Mouse (Mus musculus) heart, postnatal 10 days (tissue): ENCODE data around the gene Vwce. TPM values are rescaled to one million over a fixed set of nuclear protein-coding genes. Genes with fewer than 3 reads are reported as not detected.
A peak's percentile ranks its signal among the peaks of the same experiment; 100 is the strongest.

Experiments used
- DNase-seq, 2 experiments: peaks; one replicate each; pipeline ENCODE4 v3.0.0; 2021
- intact Hi-C: fragments of 180-260 bp; cut with DNase I; formaldehyde crosslinking; loops from one replicate; pipeline ENCODE4 v1.15.1; 2025
- total RNA-seq, 2 experiments: library from RNA; stranded (reverse); gene quantifications; 2 replicates each; pipeline ENCODE4 v1.2.3; 2021

Vwce gene
- total RNA-seq, 2 experiments from 2014 or later: 0.26 to 0.27 TPM

GRCm38 (mm10) chr19:10688537-10689352, 54.7 kb downstream of the Vwce start, which contains the start of gene Vps37c:
TSS of gene Vps37c (plus strand) at chr19:10688735.
- intact Hi-C loops: no loop called here
- DNase-seq: peak; percentile 97 to 98

GRCm38 (mm10) chr19:10689470-10690166, 55.6 kb downstream of the Vwce start:
- intact Hi-C loops: no loop called here
- peak; percentile 34 to 46 for DNase-seq

GRCm38 (mm10) chr19:10690336-10690735, 56.3 kb downstream of the Vwce start:
- intact Hi-C loops: no loop called here
- DNase-seq: peak; percentile 65 to 70

GRCm38 (mm10) chr19:10691121-10691520, 57.1 kb downstream of the Vwce start:
- intact Hi-C loops: no loop called here
- no peak for DNase-seq

- intact Hi-C loops: no loop called here
- DNase-seq: no peak
Observed at GRCm38 (mm10) chr19:10691660-10692059, 57.6 kb downstream of the Vwce start.

GRCm38 (mm10) chr19:10692361-10692760, 58.3 kb downstream of the Vwce start:
- intact Hi-C loops: no loop called here
- no peak for DNase-seq

GRCm38 (mm10) chr19:10693926-10694682, 60.1 kb downstream of the Vwce start:
- intact Hi-C loops: no loop called here
- DNase-seq: no peak

- intact Hi-C loops: no loop called here
- DNase-seq: no peak
Observed at GRCm38 (mm10) chr19:10695801-10696200, 61.8 kb downstream of the Vwce start.

- intact Hi-C loops: no loop called here
- DNase-seq: no peak
Observed at GRCm38 (mm10) chr19:10698131-10698991, 64.3 kb downstream of the Vwce start.

GRCm38 (mm10) chr19:10699851-10700250, 65.8 kb downstream of the Vwce start:
- intact Hi-C loops: no loop called here
- no peak for DNase-seq

GRCm38 (mm10) chr19:10701013-10701726, 67.2 kb downstream of the Vwce start:
- peak in 1 of 2 experiments; percentile 59 for DNase-seq
- intact Hi-C loops: no loop called here

- no peak for DNase-seq
- intact Hi-C loops: no loop called here
Observed at GRCm38 (mm10) chr19:10702125-10702524, 68.1 kb downstream of the Vwce start.

GRCm38 (mm10) chr19:10703470-10703869, 69.5 kb downstream of the Vwce start:
- no peak for DNase-seq
- intact Hi-C loops: no loop called here

GRCm38 (mm10) chr19:10707087-10707875, 73.3 kb downstream of the Vwce start:
- intact Hi-C loops: loop anchor here (5.0 kb wide), 1 partner anchor 40 kb away; no protein-coding TSS in a partner anchor
- no peak for DNase-seq

GRCm38 (mm10) chr19:10707881-10708280, 73.9 kb downstream of the Vwce start:
- intact Hi-C loops: loop anchor here (2.0 to 5.0 kb wide), 2 partner anchors 41 to 253 kb away; no protein-coding TSS in a partner anchor
- DNase-seq: no peak

GRCm38 (mm10) chr19:10708900-10709299, 74.9 kb downstream of the Vwce start:
- no peak for DNase-seq
- intact Hi-C loops: loop anchor here (1.0 to 5.0 kb wide), 3 partner anchors 31 to 252 kb away; partner anchors contain the start of gene Pga5

- DNase-seq: peak; percentile 98 to 99
- intact Hi-C loops: loop anchor here (1.0 to 5.0 kb wide), 4 partner anchors 31 to 268 kb away; partner anchors contain the start of gene Pga5
Observed at GRCm38 (mm10) chr19:10709360-10710087, 75.5 kb downstream of the Vwce start.

GRCm38 (mm10) chr19:10710088-10710511, 76.1 kb downstream of the Vwce start:
- intact Hi-C loops: loop anchor here (5.0 kb wide), 1 partner anchor 267 kb away; no protein-coding TSS in a partner anchor

More at GRCm38 (mm10) chr19:10710088-10710511, 76.1 kb downstream of the Vwce start:
- peak; percentile 77 to 83 for DNase-seq
